Mouse (Mus musculus) heart, adult 2 months (tissue): ENCODE results near the gene Aars2.

Experiments
- CTCF ChIP-seq: fragments of 200-600 bp; IDR thresholded peaks from 2 replicates; pipeline ENCODE4 v1.8.1; 2022; ENCODE audit warnings: antibody characterized with exemption, mild to moderate bottlenecking, moderate library complexity
- EP300 ChIP-seq: fragments of 200-500 bp; IDR thresholded peaks from 2 replicates; pipeline ENCODE4 v1.6.1; 2011; ENCODE audit warnings: low read depth, low read length, control low read depth; ENCODE audit not compliant: insufficient read depth
- POLR2A ChIP-seq: fragments of 200-500 bp; IDR thresholded peaks from 2 replicates; pipeline ENCODE4 v1.6.1; 2011; ENCODE audit warnings: mild to moderate bottlenecking, low read depth, low read length, control low read depth; ENCODE audit not compliant: insufficient read depth

DNA sequence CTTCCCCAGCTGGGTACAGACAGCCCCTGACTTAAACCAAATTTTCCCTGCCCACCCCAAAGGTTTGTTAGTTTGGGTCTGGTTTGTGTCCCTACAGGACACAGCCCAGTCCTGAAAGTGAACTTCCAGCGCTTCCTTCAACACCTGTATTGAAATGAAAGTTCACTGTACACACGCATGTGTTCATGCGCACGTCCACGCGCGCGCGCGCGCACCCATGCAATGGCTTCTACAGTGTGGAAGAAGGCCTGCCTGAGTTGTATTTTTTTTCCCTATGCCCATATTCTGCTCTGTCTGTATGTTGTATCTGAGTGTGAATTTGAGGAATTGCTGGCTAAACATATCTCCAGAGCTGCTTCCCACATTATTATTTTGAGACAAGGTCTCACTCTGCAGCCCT, 58.5 kb downstream of the Aars2 start:
- TF ChIP-seq CTCF, result no peak
- TF ChIP-seq POLR2A, result no peak
- TF ChIP-seq EP300, result no peak
